Mouse (Mus musculus) thymus, adult 2 months (tissue): ENCODE results near the gene Colgalt1.

ENCODE experiments used
- CTCF ChIP-seq: fragments of 200-500 bp; IDR thresholded peaks from 2 replicates; pipeline ENCODE4 v1.5.1; 2012; ENCODE audit warnings: mild to moderate bottlenecking, control low read depth, low read length, moderate library complexity, borderline replicate concordance; ENCODE audit not compliant: control insufficient read depth, poor library complexity, insufficient read depth; ENCODE audit errors: extremely low read depth
- POLR2A ChIP-seq: fragments of 200-500 bp; IDR thresholded peaks from 2 replicates; pipeline ENCODE4 v1.6.1; 2012; ENCODE audit warnings: mild to moderate bottlenecking, low read length, control low read depth, moderate library complexity; ENCODE audit not compliant: control insufficient read depth, poor library complexity, insufficient read depth; ENCODE audit errors: extremely low read depth

DNA sequence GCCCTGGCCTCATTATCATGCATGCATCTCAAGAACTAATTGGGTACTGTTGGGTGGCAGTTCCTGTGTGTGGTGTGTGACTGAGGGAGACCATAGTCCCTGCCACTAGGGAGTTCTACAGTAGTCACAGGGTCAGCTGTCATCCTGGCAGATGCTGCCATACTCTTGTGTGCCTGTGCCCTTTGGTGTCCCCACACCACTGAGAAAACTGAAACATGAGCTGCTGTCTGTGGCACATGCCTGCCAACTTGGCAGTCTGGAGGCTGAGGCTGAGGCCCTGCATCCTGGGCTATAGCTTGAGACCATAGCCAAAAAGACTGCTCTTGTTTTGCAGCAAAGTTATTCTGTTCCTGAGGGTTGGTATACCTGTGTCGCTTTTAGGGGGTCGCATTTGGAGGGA is 9.0 kb downstream of the Colgalt1 start:
- TF ChIP-seq POLR2A (no peak), CTCF (no peak)
